Mouse (Mus musculus) neutrophil, adult 59 days (primary cell): Measurements from ENCODE around the gene Bpifb9b. TPM values are rescaled to one million over a fixed set of nuclear protein-coding genes. Genes with fewer than 3 reads are reported as not detected.

Experiments
- total RNA-seq, 2 experiments: library from RNA; stranded (reverse); gene quantifications; 1 replicate in 1 of 2; 2 replicates in 1 of 2; pipeline ENCODE4 v1.2.4; 2023

Bpifb9b gene
- total RNA-seq, result not detected

DNA sequence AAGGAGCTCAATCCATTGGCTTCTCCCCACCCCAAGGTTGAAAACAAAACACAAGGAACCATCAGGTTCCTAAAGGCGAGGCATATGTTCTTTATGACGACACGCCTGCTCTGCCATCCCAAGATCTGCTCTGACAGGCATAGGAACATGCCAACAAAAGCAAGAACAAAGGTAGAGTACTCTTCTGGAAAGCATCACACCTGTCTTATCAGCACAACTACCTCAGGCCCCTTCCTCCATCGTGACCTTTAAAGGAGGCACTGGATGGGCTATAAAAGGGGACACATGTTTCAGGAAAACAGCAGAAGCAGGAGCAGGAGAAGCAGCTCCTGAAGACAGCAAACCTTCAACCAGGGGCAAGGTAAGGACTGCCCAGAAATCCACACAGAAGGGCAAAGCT, at the start of gene Bpifb9b:
TSS of gene Bpifb9b (plus strand) at position 301 of the 400 bp plus-strand sequence.

DNA sequence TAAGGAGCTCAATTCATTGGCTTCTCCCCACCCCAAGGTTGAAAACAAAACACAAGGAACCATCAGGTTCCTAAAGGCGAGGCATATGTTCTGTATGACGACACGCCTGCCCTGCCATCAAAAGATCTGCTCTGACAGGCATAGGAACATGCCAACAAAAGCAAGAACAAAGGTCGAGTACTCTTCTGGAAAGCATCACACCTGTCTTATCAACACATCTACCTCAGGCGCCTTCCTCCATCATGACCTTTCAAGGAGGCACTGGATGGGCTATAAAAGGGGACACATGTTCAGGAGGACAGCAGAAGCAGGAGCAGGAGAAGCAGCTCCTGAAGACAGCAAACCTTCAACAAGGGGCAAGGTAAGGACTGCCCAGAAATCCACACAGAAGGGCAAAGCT, 49.5 kb upstream of the Bpifb9b start, which contains the start of gene Bpifb9a:
TSS of gene Bpifb9a (plus strand) at position 301 of the 400 bp plus-strand sequence.

Other genes starting within 250 kb of the Bpifb9b start
- not detected for gene Bpifa3, start 176.9 kb upstream of the Bpifb9b start, total RNA-seq
- gene Bpifa1, start 164.3 kb upstream of the Bpifb9b start, total RNA-seq, result not detected
- not detected for gene Bpifa5, start 144.6 kb upstream of the Bpifb9b start, total RNA-seq
- gene Bpifb1, start 116.4 kb upstream of the Bpifb9b start, total RNA-seq, result not detected
- gene Bpifb5, start 83.5 kb upstream of the Bpifb9b start, total RNA-seq, result not detected
- not detected for gene Bpifb9a, start 49.4 kb upstream of the Bpifb9b start, total RNA-seq
- gene Cdk5rap1, start 65.8 kb downstream of the Bpifb9b start, total RNA-seq, result 1 to 10 TPM; 4.1 to 5.6 TPM
- gene Snta1, start 100.9 kb downstream of the Bpifb9b start, total RNA-seq, result 1 to 10 TPM; 1.2 to 2.2 TPM
- gene Cbfa2t2, start 129.3 kb downstream of the Bpifb9b start, total RNA-seq, result 10 to 100 TPM; 17.1 to 28.7 TPM
- gene 1700003F12Rik, start 239.9 kb downstream of the Bpifb9b start, total RNA-seq, result not detected
- under 1 TPM in 1 of 2 experiments, not detected in 1; 0.51 TPM for gene Actl10, start 244.5 kb downstream of the Bpifb9b start, total RNA-seq